Mouse (Mus musculus) lung, postnatal 25 days (tissue): Measurements from ENCODE around the gene Impdh1.

Experiments used
- DNase-seq: peaks from one replicate; pipeline ENCODE4 v3.0.0; 2022; ENCODE audit warnings: low spot score

Gene Impdh1

GRCm38 (mm10) chr6:29213436-29213835, 2.7 kb downstream of the Impdh1 start:
- no peak for DNase-seq

GRCm38 (mm10) chr6:29211806-29212492, 4.2 kb downstream of the Impdh1 start:
- peak; percentile 90 for DNase-seq

GRCm38 (mm10) chr6:29211146-29211545, 5.0 kb downstream of the Impdh1 start:
- DNase-seq: no peak

- DNase-seq: no peak
Observed at GRCm38 (mm10) chr6:29210231-29210936, 5.8 kb downstream of the Impdh1 start.

- peak; percentile 62 for DNase-seq
Observed at GRCm38 (mm10) chr6:29208178-29208577, 8.0 kb downstream of the Impdh1 start.

- DNase-seq: no peak
Observed at GRCm38 (mm10) chr6:29207017-29207416, 9.1 kb downstream of the Impdh1 start.

- no peak for DNase-seq
Observed at GRCm38 (mm10) chr6:29206006-29206405, 10.2 kb downstream of the Impdh1 start.

- peak; percentile 56 for DNase-seq
Observed at GRCm38 (mm10) chr6:29204932-29205614, 11.1 kb downstream of the Impdh1 start.

GRCm38 (mm10) chr6:29203861-29204585, 12.1 kb downstream of the Impdh1 start:
- no peak for DNase-seq

- no peak for DNase-seq
Observed at GRCm38 (mm10) chr6:29203096-29203495, 13.1 kb downstream of the Impdh1 start.

GRCm38 (mm10) chr6:29201988-29202387, 14.2 kb downstream of the Impdh1 start:
- DNase-seq: no peak

- no peak for DNase-seq
Observed at GRCm38 (mm10) chr6:29201341-29201740, 14.8 kb downstream of the Impdh1 start.

GRCm38 (mm10) chr6:29200496-29200895, 15.7 kb downstream of the Impdh1 start:
- no peak for DNase-seq

- DNase-seq: no peak
Observed at GRCm38 (mm10) chr6:29199223-29199855, 16.8 kb downstream of the Impdh1 start.

GRCm38 (mm10) chr6:29198309-29199222, 17.6 kb downstream of the Impdh1 start:
- DNase-seq: peak; percentile 92

- no peak for DNase-seq
Observed at GRCm38 (mm10) chr6:29195846-29196698, 20.1 kb downstream of the Impdh1 start.

- no peak for DNase-seq
Observed at GRCm38 (mm10) chr6:29195146-29195545, 21.0 kb downstream of the Impdh1 start.

GRCm38 (mm10) chr6:29193961-29194750, 22.0 kb downstream of the Impdh1 start:
- DNase-seq: peak; percentile 73

GRCm38 (mm10) chr6:29187936-29188335, 28.2 kb downstream of the Impdh1 start:
- no peak for DNase-seq
